Mouse (Mus musculus) heart, embryonic 10.5 days (tissue): ENCODE results near the gene Cacnb2. TPM values are rescaled to one million over a fixed set of nuclear protein-coding genes. Genes with fewer than 3 reads are reported as not detected.

Experiments
- DNase-seq: peaks from one replicate; pipeline ENCODE4 v3.0.0-alpha.2; 2017; ENCODE audit warnings: low spot score
- H3K27ac ChIP-seq: fragments of 300-500 bp; sonication (generic); 2 replicates; pipeline ENCODE4 v1.5.1; 2016; ENCODE audit warnings: mild to moderate bottlenecking
- H3K27me3 ChIP-seq: fragments of 300-500 bp; sonication (generic); 2 replicates; pipeline ENCODE4 v1.6.1; 2016; ENCODE audit warnings: mild to moderate bottlenecking; ENCODE audit not compliant: poor library complexity, insufficient read depth, severe bottlenecking
- H3K36me3 ChIP-seq: fragments of 300-500 bp; sonication (generic); 2 replicates; pipeline ENCODE4 v1.6.1; 2016; ENCODE audit warnings: mild to moderate bottlenecking, moderate library complexity
- H3K4me1 ChIP-seq: fragments of 300-500 bp; sonication (generic); 2 replicates; pipeline ENCODE4 v1.6.1; 2016; ENCODE audit warnings: mild to moderate bottlenecking
- H3K4me3 ChIP-seq: fragments of 300-500 bp; sonication (generic); 2 replicates; pipeline ENCODE4 v1.5.1; 2016; ENCODE audit warnings: mild to moderate bottlenecking, moderate library complexity
- H3K9me3 ChIP-seq: fragments of 300-500 bp; sonication (generic); 2 replicates; pipeline ENCODE4 v1.6.1; 2016; ENCODE audit warnings: mild to moderate bottlenecking, moderate library complexity
- WGBS: fragments of 180-500 bp; shearing (Covaris S2); methylation state at CpG from one replicate; pipeline ENCODE4 v1.1.7; 2016; 5-methylcytosine and 5-hydroxymethylcytosine counted together
- polyA plus RNA-seq: library from polyadenylated mRNA; unstranded; fragments of >200 nt; fragmentation: Nextera tagmentation; extraction: Ambion mirVana; gene quantifications from 2 replicates; pipeline ENCODE4 v1.2.1, GENCODE M21; 2016

Gene Cacnb2
- polyA plus RNA-seq, 1 experiment from 2014 or later, result 8.3 TPM

- no peak overlapping the region for H3K27ac ChIP-seq
- H3K36me3 ChIP-seq, result no peaks in the 10 kb centered on the region
- no peaks in the 10 kb centered on the region for H3K9me3 ChIP-seq
- no peak for DNase-seq
- H3K27me3 ChIP-seq, result no peaks in the 10 kb centered on the region
- 87% methylated on average over 3 of the region's 3 CpGs for WGBS
- H3K4me3 ChIP-seq, result no peak overlapping the region
- H3K4me1 ChIP-seq, result peaks cover 18% of the 10 kb centered on the region
These were observed 257.5 kb downstream of the Cacnb2 start for GRCm38 (mm10) chr2:14860350-14860749.

GRCm38 (mm10) chr2:14861613-14862012 lies 258.7 kb downstream of the Cacnb2 start:
- Histone ChIP-seq H3K36me3 (no peaks in the 10 kb centered on the region), H3K27ac (no peak overlapping the region), H3K9me3 (no peaks in the 10 kb centered on the region), H3K4me1 (peaks cover 18% of the 10 kb centered on the region), H3K4me3 (no peak overlapping the region), H3K27me3 (no peaks in the 10 kb centered on the region)
- 40% methylated on average over 2 of the region's 2 CpGs for WGBS
- no peak for DNase-seq

- Histone ChIP-seq H3K27ac (no peak overlapping the region), H3K4me1 (peaks cover 18% of the 10 kb centered on the region), H3K9me3 (no peaks in the 10 kb centered on the region), H3K27me3 (no peaks in the 10 kb centered on the region), H3K36me3 (no peaks in the 10 kb centered on the region), H3K4me3 (no peak overlapping the region)
- DNase-seq, result no peak
- WGBS, result 31% methylated on average over 1 of the region's 1 CpGs
These were observed 260.1 kb downstream of the Cacnb2 start for GRCm38 (mm10) chr2:14862981-14863380.

GRCm38 (mm10) chr2:14873116-14873515 lies 270.2 kb downstream of the Cacnb2 start:
- H3K4me3 ChIP-seq, result no peak overlapping the region
- peaks cover 17% of the 10 kb centered on the region for H3K4me1 ChIP-seq
- no peaks in the 10 kb centered on the region for H3K36me3 ChIP-seq
- WGBS, result 46% methylated on average over 1 of the region's 1 CpGs
- H3K9me3 ChIP-seq, result no peaks in the 10 kb centered on the region
- no peaks in the 10 kb centered on the region for H3K27me3 ChIP-seq
- H3K27ac ChIP-seq, result no peak overlapping the region
- DNase-seq, result no peak

GRCm38 (mm10) chr2:14873701-14874181 lies 270.9 kb downstream of the Cacnb2 start:
- Histone ChIP-seq H3K9me3 (no peaks in the 10 kb centered on the region), H3K4me3 (peak overlapping the region; percentile 9; the same call in 1 of the 2 replicates), H3K27me3 (no peaks in the 10 kb centered on the region), H3K4me1 (peaks cover 17% of the 10 kb centered on the region), H3K27ac (no peak overlapping the region), H3K36me3 (no peaks in the 10 kb centered on the region)
- 24% methylated on average over 15 of the region's 15 CpGs for WGBS
- no peak for DNase-seq

GRCm38 (mm10) chr2:14874281-14875037 lies 271.6 kb downstream of the Cacnb2 start:
- Histone ChIP-seq H3K4me3 (no peak overlapping the region), H3K36me3 (no peaks in the 10 kb centered on the region), H3K9me3 (no peaks in the 10 kb centered on the region), H3K4me1 (peaks cover 17% of the 10 kb centered on the region), H3K27ac (no peak overlapping the region), H3K27me3 (no peaks in the 10 kb centered on the region)
- WGBS, result 62% methylated on average over 13 of the region's 13 CpGs
- no peak for DNase-seq

GRCm38 (mm10) chr2:14875121-14875520 lies 272.2 kb downstream of the Cacnb2 start:
- Histone ChIP-seq H3K27ac (no peak overlapping the region), H3K9me3 (no peaks in the 10 kb centered on the region), H3K4me1 (peaks cover 17% of the 10 kb centered on the region), H3K36me3 (no peaks in the 10 kb centered on the region), H3K4me3 (no peak overlapping the region), H3K27me3 (no peaks in the 10 kb centered on the region)
- no peak for DNase-seq
- WGBS, result 65% methylated on average over 2 of the region's 2 CpGs

GRCm38 (mm10) chr2:14875616-14876015 lies 272.7 kb downstream of the Cacnb2 start:
- no peaks in the 10 kb centered on the region for H3K9me3 ChIP-seq
- WGBS, result 84% methylated on average over 6 of the region's 6 CpGs
- H3K4me1 ChIP-seq, result peaks cover 17% of the 10 kb centered on the region
- H3K27ac ChIP-seq, result no peak overlapping the region
- H3K36me3 ChIP-seq, result no peaks in the 10 kb centered on the region
- no peak for DNase-seq
- no peak overlapping the region for H3K4me3 ChIP-seq
- H3K27me3 ChIP-seq, result no peaks in the 10 kb centered on the region

- no peak for DNase-seq
- Histone ChIP-seq H3K9me3 (no peaks in the 10 kb centered on the region), H3K4me1 (peaks cover 6% of the 10 kb centered on the region), H3K27me3 (no peaks in the 10 kb centered on the region), H3K36me3 (no peaks in the 10 kb centered on the region), H3K27ac (no peak overlapping the region), H3K4me3 (no peak overlapping the region)
These were observed 276.1 kb downstream of the Cacnb2 start for GRCm38 (mm10) chr2:14878953-14879352.

GRCm38 (mm10) chr2:14883460-14883859 lies 280.6 kb downstream of the Cacnb2 start:
- Histone ChIP-seq H3K36me3 (no peaks in the 10 kb centered on the region), H3K4me1 (no peaks in the 10 kb centered on the region; the same call in 1 of the 2 replicates), H3K27me3 (no peaks in the 10 kb centered on the region), H3K9me3 (no peaks in the 10 kb centered on the region), H3K27ac (no peak overlapping the region), H3K4me3 (no peak overlapping the region)
- DNase-seq, result no peak
- WGBS, result 76% methylated on average over 3 of the region's 3 CpGs

GRCm38 (mm10) chr2:14888406-14889195 lies 285.7 kb downstream of the Cacnb2 start:
- H3K27me3 ChIP-seq, result no peaks in the 10 kb centered on the region
- WGBS, result 70% methylated on average over 4 of the region's 4 CpGs
- H3K36me3 ChIP-seq, result no peaks in the 10 kb centered on the region
- no peak overlapping the region for H3K27ac ChIP-seq
- no peaks in the 10 kb centered on the region for H3K4me1 ChIP-seq
- H3K9me3 ChIP-seq, result no peaks in the 10 kb centered on the region
- H3K4me3 ChIP-seq, result no peak overlapping the region
- no peak for DNase-seq

GRCm38 (mm10) chr2:14903837-14904236 lies 300.9 kb downstream of the Cacnb2 start:
- Histone ChIP-seq H3K27me3 (no peaks in the 10 kb centered on the region), H3K9me3 (no peaks in the 10 kb centered on the region), H3K4me1 (peaks cover 27% of the 10 kb centered on the region), H3K27ac (no peak overlapping the region), H3K36me3 (no peaks in the 10 kb centered on the region), H3K4me3 (no peak overlapping the region)
- DNase-seq, result no peak
- WGBS, result 63% methylated on average over 3 of the region's 3 CpGs

- Histone ChIP-seq H3K9me3 (no peaks in the 10 kb centered on the region), H3K36me3 (no peaks in the 10 kb centered on the region), H3K27me3 (no peaks in the 10 kb centered on the region), H3K27ac (no peak overlapping the region), H3K4me1 (peaks cover 27% of the 10 kb centered on the region), H3K4me3 (no peak overlapping the region)
- WGBS, result 81% methylated on average over 2 of the region's 2 CpGs
- no peak for DNase-seq
These were observed 302.0 kb downstream of the Cacnb2 start for GRCm38 (mm10) chr2:14904865-14905264.
